Mouse (Mus musculus) right cerebral cortex, postnatal 36 days (tissue): ENCODE data around the gene Zfp658.

ENCODE experiments used
- DNase-seq, 2 experiments: peaks; one replicate each; pipeline ENCODE4 v3.0.0; 2022; ENCODE audit warnings: low spot score in 2 of 2, mixed read lengths in 1 of 2

The Zfp658 gene

DNA sequence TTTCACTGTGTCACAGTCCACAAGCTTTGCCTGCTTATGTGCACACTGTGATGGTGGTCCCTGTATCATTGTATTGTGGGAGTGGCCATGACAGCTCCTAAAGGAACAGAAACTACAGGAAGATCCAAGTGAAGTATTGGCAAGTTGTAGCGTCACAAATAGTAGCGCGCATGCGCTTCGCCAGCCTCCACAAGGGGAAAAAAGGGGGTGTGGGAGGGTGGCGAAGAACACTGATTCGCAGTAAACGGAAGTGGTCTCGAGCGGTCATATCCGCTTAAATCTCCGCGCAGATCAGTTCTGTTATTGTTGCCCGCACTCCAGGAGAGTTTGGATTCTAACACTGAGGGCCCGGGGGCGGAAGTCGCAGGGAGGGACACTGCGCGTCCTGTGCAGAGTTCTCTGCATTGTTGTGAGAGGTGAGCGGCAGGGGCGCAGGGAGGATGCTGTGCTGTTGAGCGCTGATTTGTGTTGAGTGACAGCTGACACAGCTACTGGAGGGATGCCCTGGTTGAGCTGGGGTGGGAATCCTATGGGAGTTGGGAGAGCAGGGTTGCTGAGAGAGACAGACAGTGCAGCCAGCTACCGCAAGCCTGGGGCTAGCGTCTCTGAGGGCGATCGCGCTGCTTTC lies at the start of gene Zfp658:
Gene Zfp658, plus strand, starts transcription at position 251 of the 628 bp plus-strand sequence.
- peak; percentile 79 to 86 for DNase-seq

DNA sequence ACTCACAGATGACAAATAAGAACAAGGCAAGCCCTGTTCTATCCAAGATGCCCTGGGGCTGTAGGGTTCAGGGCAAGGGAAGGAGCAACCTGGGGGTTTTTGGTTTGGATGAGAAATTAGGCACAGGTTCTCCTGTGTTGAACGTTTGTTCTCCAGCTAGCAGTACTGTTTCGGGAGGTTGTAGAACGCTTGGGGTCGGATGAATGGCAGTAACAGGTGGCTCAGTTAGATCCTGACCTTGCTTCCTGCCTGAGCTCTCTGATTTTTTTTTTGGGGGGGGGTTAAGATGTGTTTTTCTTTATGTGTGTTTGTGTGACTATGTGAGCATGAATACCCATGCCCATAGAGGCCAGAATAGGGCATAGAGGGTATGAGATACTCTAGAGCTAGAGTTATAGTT lies 49.5 kb upstream of the Zfp658 start:
- DNase-seq, result no peak

DNA sequence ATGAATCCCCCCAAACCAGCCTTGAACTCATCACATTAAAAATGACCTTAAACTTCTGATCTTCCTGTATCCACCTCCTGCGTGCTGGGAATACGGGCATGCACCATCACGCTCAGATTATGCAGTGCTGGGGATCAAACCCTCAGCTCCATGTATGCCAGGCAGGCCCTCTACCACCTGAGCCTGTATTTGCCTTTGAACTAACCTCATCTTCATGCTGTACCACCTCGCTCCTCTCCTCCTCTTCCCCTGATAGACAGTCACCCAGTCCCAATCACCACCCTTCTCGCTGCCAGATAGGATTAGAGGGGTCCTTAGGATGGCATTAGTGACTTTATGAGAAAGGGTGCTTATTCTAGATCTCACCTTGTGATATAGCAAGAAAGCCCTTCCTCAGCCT lies 47.0 kb upstream of the Zfp658 start:
- no peak for DNase-seq

DNA sequence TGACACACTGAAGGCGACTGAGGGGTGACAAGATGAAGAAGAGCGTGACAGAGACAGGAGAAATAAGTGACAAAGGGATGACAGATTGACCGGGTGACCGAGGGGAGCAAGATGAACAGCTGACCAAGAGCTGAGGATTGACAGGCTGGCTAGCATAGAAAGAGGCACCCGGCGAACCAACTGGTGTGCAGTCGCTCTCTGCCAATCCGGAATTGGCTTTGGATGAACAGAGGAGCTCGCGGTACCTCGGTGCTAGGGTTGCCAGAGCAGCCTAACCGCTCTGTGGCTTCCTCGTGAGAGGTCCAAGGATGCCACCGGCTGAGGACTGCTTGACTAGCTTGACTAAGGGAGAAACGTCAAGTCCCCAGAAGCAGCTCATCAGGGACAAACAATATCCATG lies 43.7 kb upstream of the Zfp658 start:
- no peak for DNase-seq

- no peak for DNase-seq
These were observed 39.3 kb upstream of the Zfp658 start for GRCm38 (mm10) chr7:43522776-43523175.

DNA sequence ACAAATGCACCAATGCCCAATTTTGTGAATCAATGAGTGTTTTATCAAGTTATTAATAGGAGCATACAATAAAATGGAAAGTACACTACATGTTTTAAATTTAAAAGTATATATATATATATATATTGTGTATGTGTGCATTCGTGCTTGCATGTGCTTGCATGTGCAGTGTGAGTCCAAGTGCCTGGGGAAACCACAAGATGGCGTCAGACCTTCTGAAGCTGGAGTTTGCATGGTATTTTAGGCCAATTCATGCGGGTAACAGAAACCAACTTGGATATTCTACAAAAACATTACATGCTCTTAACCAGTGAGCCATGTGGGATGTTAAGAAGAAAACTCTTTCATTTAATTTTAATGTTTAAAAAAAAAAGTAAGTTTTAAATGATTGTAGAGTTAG lies 36.7 kb upstream of the Zfp658 start:
- no peak for DNase-seq

DNA sequence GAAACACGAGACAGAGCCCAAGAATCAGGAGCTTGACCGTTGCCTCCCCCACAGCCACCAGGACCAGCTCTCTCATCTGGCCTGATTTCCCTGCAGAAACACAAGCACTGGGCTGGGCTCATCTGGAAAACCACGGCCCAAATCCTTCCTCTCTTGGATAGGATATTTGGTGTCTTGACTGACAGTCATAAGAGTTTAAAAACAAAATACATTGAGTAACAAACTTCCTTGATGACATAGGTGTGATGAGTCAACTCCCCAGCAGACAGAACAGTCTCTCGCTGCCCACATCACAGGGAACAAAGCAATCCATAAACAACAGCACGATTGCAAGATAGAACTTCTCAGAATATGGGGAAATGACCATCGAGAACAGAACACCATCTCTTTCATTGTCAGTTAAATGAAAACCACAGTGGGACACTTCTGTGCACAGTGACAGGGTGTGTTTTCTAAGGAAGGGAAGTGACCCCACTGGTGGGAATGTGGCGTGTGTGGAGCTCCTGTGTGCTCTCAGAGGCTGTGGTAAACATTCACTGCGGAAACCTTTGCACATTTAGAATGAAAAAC lies 31.8 kb upstream of the Zfp658 start:
- DNase-seq, result no peak

- no peak for DNase-seq
These were observed 29.0 kb upstream of the Zfp658 start for GRCm38 (mm10) chr7:43532936-43533505.

GRCm38 (mm10) chr7:43538524-43538923 lies 23.5 kb upstream of the Zfp658 start:
- DNase-seq, result no peak

- DNase-seq, result no peak
These were observed 17.7 kb upstream of the Zfp658 start, which contains the start of gene Cd33 for GRCm38 (mm10) chr7:43544225-43544977. Gene Cd33, minus strand, starts transcription at chr7:43544428.

GRCm38 (mm10) chr7:43545656-43546545 lies 16.2 kb upstream of the Zfp658 start:
- DNase-seq, result no peak

DNA sequence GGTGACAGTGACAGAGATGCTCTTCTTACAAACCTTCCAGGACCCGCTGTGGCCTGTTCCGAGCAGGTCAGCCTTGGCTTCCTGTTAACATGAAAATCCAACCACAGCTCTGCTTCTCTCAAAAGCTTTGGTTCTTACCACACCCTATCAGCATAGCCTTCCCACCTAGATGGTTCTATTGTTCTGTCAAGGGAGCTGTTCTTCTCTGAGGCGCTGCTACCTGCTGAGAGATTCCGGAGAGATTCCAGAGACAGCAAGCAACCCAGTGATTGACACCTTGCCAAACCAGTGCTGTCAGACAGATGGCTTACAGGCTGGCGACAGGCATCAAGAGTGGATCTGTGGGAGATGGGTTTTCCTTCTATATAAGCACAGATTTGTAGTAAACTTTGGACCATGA lies 14.4 kb upstream of the Zfp658 start:
- no peak for DNase-seq

GRCm38 (mm10) chr7:43548206-43548605 lies 13.8 kb upstream of the Zfp658 start:
- no peak for DNase-seq

DNA sequence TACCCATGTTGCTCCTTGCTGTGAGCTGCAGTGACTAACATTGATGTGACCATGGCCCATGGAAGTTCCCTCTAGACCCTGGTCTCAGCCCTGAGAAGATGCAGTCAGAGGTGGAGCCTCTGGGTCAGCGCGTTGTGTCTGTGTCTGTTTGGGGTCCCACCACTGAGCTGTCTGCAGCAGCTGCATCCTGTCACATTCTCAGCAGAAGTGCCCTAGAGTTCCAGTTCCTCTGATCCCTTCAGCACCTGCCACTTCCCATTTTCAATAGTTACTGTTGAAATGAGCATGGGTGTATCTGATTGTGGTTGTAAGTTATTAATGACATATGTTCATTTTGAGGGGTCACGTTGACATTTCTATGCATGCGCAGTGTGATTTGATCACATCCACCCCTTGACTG lies 8.9 kb upstream of the Zfp658 start:
- DNase-seq, result no peak

- no peak for DNase-seq
These were observed 7.5 kb upstream of the Zfp658 start for GRCm38 (mm10) chr7:43554550-43554949.

DNA sequence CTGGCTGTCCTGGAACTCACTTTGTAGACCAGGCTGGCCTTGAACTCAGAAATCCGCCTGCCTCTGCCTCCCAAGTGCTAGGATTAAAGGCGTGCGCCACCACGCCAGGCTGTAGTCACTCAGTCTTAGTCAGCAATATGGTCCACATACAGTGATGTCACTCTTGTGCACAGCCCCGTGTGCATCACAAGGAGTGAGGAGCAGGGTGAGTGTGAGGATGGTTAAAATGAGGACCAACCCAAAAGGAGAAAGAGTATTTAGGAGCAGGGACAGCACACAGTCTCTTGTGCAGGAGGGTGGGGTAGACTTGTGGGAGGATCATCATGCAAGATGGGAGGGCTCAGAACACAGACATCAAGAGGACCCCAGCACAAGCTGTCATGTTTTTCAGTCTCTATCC lies 6.7 kb upstream of the Zfp658 start:
- DNase-seq, result no peak

GRCm38 (mm10) chr7:43556901-43557300 lies 5.2 kb upstream of the Zfp658 start:
- no peak for DNase-seq

GRCm38 (mm10) chr7:43562651-43563070 lies 605 bp downstream of the Zfp658 start:
- DNase-seq, result no peak

GRCm38 (mm10) chr7:43563300-43563699 lies 1.2 kb downstream of the Zfp658 start:
- DNase-seq, result no peak

DNA sequence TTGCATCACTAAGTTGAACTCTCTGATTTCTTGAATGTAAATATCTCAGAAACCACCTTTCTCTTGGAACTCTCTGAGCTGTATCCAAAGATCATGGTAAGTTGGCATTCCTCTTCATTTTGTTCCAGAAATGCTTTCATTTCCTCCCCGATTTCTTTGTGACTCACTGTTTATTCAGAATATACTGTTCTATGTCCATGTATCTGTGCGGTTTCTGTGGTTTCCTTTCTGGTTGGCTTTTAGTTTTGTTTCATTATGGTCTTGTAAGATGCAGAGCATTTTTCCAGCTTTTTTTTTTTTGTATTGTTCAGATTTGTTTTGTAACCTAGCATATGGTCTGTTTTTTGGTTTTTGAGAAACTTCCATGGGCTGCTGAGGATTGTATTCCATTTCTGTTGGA lies 9.2 kb downstream of the Zfp658 start:
- DNase-seq, result no peak

- peak; percentile 93 to 96 for DNase-seq
These were observed 17.6 kb downstream of the Zfp658 start, which contains the start of gene Zfp719 for GRCm38 (mm10) chr7:43579440-43580171. Gene Zfp719, plus strand, starts transcription at chr7:43579610.
